Mouse (Mus musculus) kidney, adult 2 months (tissue): ENCODE measurements around the gene Thy1. TPM values are rescaled to one million over a fixed set of nuclear protein-coding genes. Genes with fewer than 3 reads are reported as not detected.

Experiments used
- DNase-seq: peaks from one replicate; pipeline ENCODE4 v3.0.0; 2021
- H3K27ac ChIP-seq: fragments of 200-500 bp; 2 replicates; pipeline ENCODE4 v1.5.1; 2012; ENCODE audit warnings: low read depth, low read length, control low read depth, inconsistent platforms; ENCODE audit not compliant: insufficient read depth
- H3K27me3 ChIP-seq: fragments of 200-500 bp; replicated peaks from 2 replicates; pipeline ENCODE4 v1.6.1; 2012; ENCODE audit warnings: mild to moderate bottlenecking, moderate library complexity, low read length, inconsistent platforms; ENCODE audit not compliant: control insufficient read depth, insufficient read depth
- H3K36me3 ChIP-seq: fragments of 200-500 bp; 2 replicates; pipeline ENCODE4 v1.6.1; 2012; ENCODE audit warnings: mild to moderate bottlenecking, moderate library complexity, low read length, inconsistent platforms; ENCODE audit not compliant: control insufficient read depth, insufficient read depth
- H3K4me1 ChIP-seq: fragments of 200-500 bp; 2 replicates; pipeline ENCODE4 v1.6.1; 2011; ENCODE audit warnings: low read length; ENCODE audit not compliant: control insufficient read depth, insufficient read depth
- H3K4me3 ChIP-seq: fragments of 200-500 bp; 2 replicates; pipeline ENCODE4 v1.5.1; 2011; ENCODE audit warnings: mild to moderate bottlenecking, low read depth, low read length, control low read depth; ENCODE audit not compliant: insufficient read depth
- CTCF ChIP-seq: fragments of 200-500 bp; conservative IDR thresholded peaks from 2 replicates; pipeline ENCODE4 v1.5.1; 2011; ENCODE audit warnings: low read depth, mild to moderate bottlenecking, control low read depth, low read length, moderate library complexity, mixed read lengths; ENCODE audit not compliant: insufficient read depth, insufficient read length
- POLR2A ChIP-seq: fragments of 200-500 bp; IDR thresholded peaks from one replicate; pipeline ENCODE4 v1.6.1; 2011; ENCODE audit warnings: low read depth, low read length, control low read depth
- WGBS: fragments of 180-500 bp; shearing (Covaris S2); methylation state at CpG from one replicate; pipeline ENCODE4 v1.1.7; 2018; 5-methylcytosine and 5-hydroxymethylcytosine counted together
- polyA plus RNA-seq: library from polyadenylated mRNA; depleted of rRNA; stranded (reverse); fragments of >200 nt; gene quantifications from 2 replicates; pipeline ENCODE4 v1.2.3, GENCODE M21; 2012

The Thy1 gene
- polyA plus RNA-seq, 1 experiment: 20.6 TPM

- no peak overlapping the region for H3K27ac ChIP-seq
- 59% methylated on average over 13 of the region's 13 CpGs for WGBS
- H3K4me1 ChIP-seq: no peaks in the 10 kb centered on the region
- DNase-seq: no peak
- H3K36me3 ChIP-seq: no peaks in the 10 kb centered on the region
- TF ChIP-seq CTCF: no peak
- H3K27me3 ChIP-seq: no peaks in the 10 kb centered on the region
- H3K4me3 ChIP-seq: no peak overlapping the region
These were observed 9.0 kb upstream of the Thy1 start for GRCm38 (mm10) chr9:44033957-44034727.

GRCm38 (mm10) chr9:44037106-44037505, 6.1 kb upstream of the Thy1 start:
- H3K27ac ChIP-seq: no peak overlapping the region
- no peak for TF ChIP-seq CTCF
- no peak for TF ChIP-seq POLR2A
- no peaks in the 10 kb centered on the region for H3K4me1 ChIP-seq
- 96% methylated on average over 5 of the region's 5 CpGs for WGBS
- no peak for DNase-seq
- no peaks in the 10 kb centered on the region for H3K36me3 ChIP-seq
- no peak overlapping the region for H3K4me3 ChIP-seq
- H3K27me3 ChIP-seq: no peaks in the 10 kb centered on the region

- 86% methylated on average over 7 of the region's 7 CpGs for whole genome bisulfite sequencing
- no peak overlapping the region for H3K27ac ChIP-seq
These were observed 1.4 kb upstream of the Thy1 start for GRCm38 (mm10) chr9:44041511-44042395.

GRCm38 (mm10) chr9:44042396-44042680, 846 bp upstream of the Thy1 start:
- Histone ChIP-seq H3K27me3 (no peaks in the 10 kb centered on the region), H3K4me1 (no peaks in the 10 kb centered on the region), H3K4me3 (no peak overlapping the region), H3K27ac (no peak overlapping the region), H3K36me3 (no peaks in the 10 kb centered on the region)
- TF ChIP-seq POLR2A (no peak), CTCF (no peak)
- DNase-seq: no peak
- WGBS: 84% methylated on average over 1 of the region's 1 CpGs

More at GRCm38 (mm10) chr9:44041511-44042395, 1.4 kb upstream of the Thy1 start:
- Histone ChIP-seq H3K27me3 (no peaks in the 10 kb centered on the region), H3K36me3 (no peaks in the 10 kb centered on the region), H3K4me1 (no peaks in the 10 kb centered on the region), H3K4me3 (no peak overlapping the region)
- DNase-seq: no peak
- TF ChIP-seq POLR2A: no peak
- no peak for TF ChIP-seq CTCF

GRCm38 (mm10) chr9:44043708-44044425, 683 bp downstream of the Thy1 start:
- Histone ChIP-seq H3K4me3 (no peak overlapping the region), H3K27ac (no peak overlapping the region), H3K27me3 (no peaks in the 10 kb centered on the region), H3K36me3 (no peaks in the 10 kb centered on the region), H3K4me1 (no peaks in the 10 kb centered on the region)
- TF ChIP-seq POLR2A: no peak
- no peak for TF ChIP-seq CTCF
- DNase-seq: no peak
- WGBS: 8% methylated on average over 23 of the region's 23 CpGs

GRCm38 (mm10) chr9:44044426-44045157, 1.4 kb downstream of the Thy1 start:
- H3K27me3 ChIP-seq: no peaks in the 10 kb centered on the region
- WGBS: 53% methylated on average over 14 of the region's 14 CpGs
- H3K4me1 ChIP-seq: no peaks in the 10 kb centered on the region
- no peaks in the 10 kb centered on the region for H3K36me3 ChIP-seq
- TF ChIP-seq CTCF: no peak
- H3K27ac ChIP-seq: no peak overlapping the region
- no peak overlapping the region for H3K4me3 ChIP-seq
- no peak for DNase-seq
